Mouse (Mus musculus) C2C12 (cell line): Measurements from ENCODE around the gene Rbfox2.

Source experiments
- CTCF ChIP-seq: IDR thresholded peaks from one replicate; pipeline ENCODE4 v1.5.1; 2011; ENCODE audit not compliant: control insufficient read depth, insufficient read depth, insufficient read length
- MYOD1 ChIP-seq: IDR thresholded peaks from one replicate; pipeline ENCODE4 v1.6.1; 2011; ENCODE audit warnings: low read depth; ENCODE audit not compliant: control insufficient read depth, insufficient read length

- TF ChIP-seq MYOD1 (no peak), CTCF (no peak)
These were observed 153.2 kb downstream of the Rbfox2 start for GRCm38 (mm10) chr15:77153625-77154024.
